Mouse (Mus musculus) heart, adult 11 months (tissue): ENCODE data around the gene Scn1b.

ENCODE experiments used
- DNase-seq: peaks from one replicate; pipeline ENCODE4 v3.0.0; 2022

Scn1b gene

GRCm38 (mm10) chr7:31082831-31083588, 43.8 kb downstream of the Scn1b start:
- DNase-seq = peak; percentile 99

- peak; percentile 87 for DNase-seq
Measured at GRCm38 (mm10) chr7:31082106-31082505, 44.7 kb downstream of the Scn1b start.

- DNase-seq = no peak
Measured at GRCm38 (mm10) chr7:31081106-31081505, 45.7 kb downstream of the Scn1b start.

- DNase-seq = no peak
Measured at GRCm38 (mm10) chr7:31080611-31081010, 46.2 kb downstream of the Scn1b start.

- DNase-seq = peak; percentile 88
Measured at GRCm38 (mm10) chr7:31079670-31080069, 47.1 kb downstream of the Scn1b start.

GRCm38 (mm10) chr7:31077885-31078445, 48.8 kb downstream of the Scn1b start:
- peak; percentile 93 for DNase-seq

GRCm38 (mm10) chr7:31077470-31077869, 49.3 kb downstream of the Scn1b start:
- DNase-seq = peak; percentile 90

GRCm38 (mm10) chr7:31076492-31076891, 50.3 kb downstream of the Scn1b start, which contains the start of gene Fxyd3:
Gene Fxyd3, minus strand, starts transcription at chr7:31076704.
- DNase-seq = no peak

GRCm38 (mm10) chr7:31074713-31075069, 52.1 kb downstream of the Scn1b start:
- DNase-seq = no peak

GRCm38 (mm10) chr7:31074061-31074712, 52.6 kb downstream of the Scn1b start:
- peak; percentile 95 for DNase-seq

GRCm38 (mm10) chr7:31073546-31073945, 53.3 kb downstream of the Scn1b start:
- no peak for DNase-seq

GRCm38 (mm10) chr7:31072326-31072725, 54.5 kb downstream of the Scn1b start:
- DNase-seq = no peak

- DNase-seq = no peak
Measured at GRCm38 (mm10) chr7:31070324-31070723, 56.5 kb downstream of the Scn1b start.

- DNase-seq = no peak
Measured at GRCm38 (mm10) chr7:31069491-31069890, 57.3 kb downstream of the Scn1b start.

- DNase-seq = no peak
Measured at GRCm38 (mm10) chr7:31067836-31068235, 59.0 kb downstream of the Scn1b start.
